Mouse (Mus musculus): ENCODE measurements around the gene Sec31a. TPM values are rescaled to one million over a fixed set of nuclear protein-coding genes. Genes with fewer than 3 reads are reported as not detected.
A peak's percentile ranks its signal among the peaks of the same experiment; 100 is the strongest.
"Not testable (repeated sequence)": the region's sequence is repeated elsewhere in the genome, so short reads cannot be mapped to it uniquely, and the experiment has no call there.

Gene Sec31a
- polyA plus RNA-seq, 1 experiment from 2014 or later = 136 TPM

DNA sequence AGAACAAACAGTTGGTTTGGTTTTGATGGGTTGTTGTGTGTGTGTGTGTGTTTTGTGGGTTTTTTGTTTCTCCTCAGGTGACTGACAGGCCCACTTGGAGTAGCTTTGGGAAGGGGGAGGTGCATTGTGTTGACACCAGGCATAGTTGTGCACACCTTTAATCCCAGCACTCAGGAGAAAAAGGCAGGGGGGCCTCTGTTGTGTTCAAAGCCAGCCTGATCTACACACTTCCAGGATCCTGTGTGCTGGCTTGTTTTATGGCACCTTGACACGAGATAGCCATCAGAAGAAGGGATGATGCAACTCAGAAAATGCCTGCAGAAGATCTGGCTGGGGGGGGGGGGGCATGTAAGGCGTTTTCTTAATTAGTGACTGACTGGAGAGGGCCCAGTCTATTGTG lies 14.9 kb upstream of the Sec31a start:
- Histone ChIP-seq H3K27ac (replicated peaks; ENCODE audit: low read depth, low read length) (no peak overlapping the region), H3K4me1 (ENCODE audit: control insufficient read depth, insufficient read depth, low read length) (peaks cover 15% of the 10 kb centered on the region), H3K9me3 (ENCODE audit: control insufficient read depth, low read length) (no peaks in the 10 kb centered on the region), H3K27me3 (ENCODE audit: control insufficient read depth, insufficient read depth, low read length) (no peaks in the 10 kb centered on the region), H3K4me3 (ENCODE audit: low read depth, low read length) (no peak overlapping the region), H3K36me3 (ENCODE audit: control insufficient read depth, insufficient read depth, low read length) (peaks cover 11% of the 10 kb centered on the region; the same call in 1 of the 2 replicates), H3K9ac (ENCODE audit: low read length) (no peak overlapping the region), H3K4me2 (ENCODE audit: low read depth, severe bottlenecking) (no peak overlapping the region)
- ATAC-seq (ENCODE audit: insufficient number of reproducible peaks, low FRiP score, low TSS enrichment, low read depth) (no peak), DNase-seq (ENCODE audit: low spot score) (no peak)
- 32% methylated on average over 2 of the region's 2 CpGs for WGBS

DNA sequence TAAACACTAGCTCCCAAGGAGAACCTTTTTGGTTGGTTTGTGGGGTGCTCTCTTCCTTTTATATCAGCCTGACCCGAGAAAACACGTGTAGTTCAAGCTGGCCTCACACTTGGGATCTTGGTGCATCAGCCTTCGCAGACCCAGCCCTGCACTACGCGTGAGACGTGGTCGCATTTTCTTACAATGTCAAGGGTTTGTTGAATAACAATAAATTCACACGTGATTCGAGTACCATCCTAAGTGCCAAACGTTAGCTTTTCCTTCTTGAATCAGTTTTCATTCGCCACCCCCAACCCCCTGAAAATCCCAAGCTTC lies 14.0 kb upstream of the Sec31a start:
- no peak for DNase-seq (ENCODE audit: low spot score)

GRCm38 (mm10) chr5:100429344-100430075 lies 13.5 kb upstream of the Sec31a start:
- H3K9ac ChIP-seq (ENCODE audit: low read length) = peak overlapping the region; percentile 90
- no peaks in the 10 kb centered on the region for H3K27me3 ChIP-seq (ENCODE audit: control insufficient read depth, insufficient read depth, low read length)
- peak overlapping the region; percentile 58 for H3K4me3 ChIP-seq (ENCODE audit: low read depth, low read length)
- H3K4me2 ChIP-seq (ENCODE audit: low read depth, severe bottlenecking) = peak overlapping the region; percentile 65
- under 1% methylated on average over 53 of the region's 53 CpGs for WGBS
- peak overlapping the region; percentile 78 for H3K27ac ChIP-seq (replicated peaks; ENCODE audit: low read depth, low read length)
- H3K4me1 ChIP-seq (ENCODE audit: control insufficient read depth, insufficient read depth, low read length) = peaks cover 15% of the 10 kb centered on the region
- no peaks in the 10 kb centered on the region for H3K9me3 ChIP-seq (ENCODE audit: control insufficient read depth, low read length)
- ATAC-seq (ENCODE audit: insufficient number of reproducible peaks, low FRiP score, low TSS enrichment, low read depth) (peak; percentile 99), DNase-seq (ENCODE audit: low spot score) (peak; percentile 97)
- peaks cover 12% of the 10 kb centered on the region; the same call in 1 of the 2 replicates for H3K36me3 ChIP-seq (ENCODE audit: control insufficient read depth, insufficient read depth, low read length)

More for the DNA sequence above, 14.0 kb upstream of the Sec31a start:
- Histone ChIP-seq H3K9me3 (ENCODE audit: control insufficient read depth, low read length) (no peaks in the 10 kb centered on the region), H3K4me1 (ENCODE audit: control insufficient read depth, insufficient read depth, low read length) (peaks cover 15% of the 10 kb centered on the region), H3K27ac (replicated peaks; ENCODE audit: low read depth, low read length) (0 out of 2 replicates have a peak overlapping the region, but pooled peaks have one; percentile 49), H3K4me2 (ENCODE audit: low read depth, severe bottlenecking) (peak overlapping the region; percentile 65), H3K4me3 (ENCODE audit: low read depth, low read length) (peak overlapping the region; percentile 58), H3K27me3 (ENCODE audit: control insufficient read depth, insufficient read depth, low read length) (no peaks in the 10 kb centered on the region), H3K36me3 (ENCODE audit: control insufficient read depth, insufficient read depth, low read length) (peaks cover 12% of the 10 kb centered on the region; the same call in 1 of the 2 replicates), H3K9ac (ENCODE audit: low read length) (peak overlapping the region; percentile 90)
- 4% methylated on average over 11 of the region's 11 CpGs for WGBS
- ATAC-seq (ENCODE audit: insufficient number of reproducible peaks, low FRiP score, low TSS enrichment, low read depth) = no peak

DNA sequence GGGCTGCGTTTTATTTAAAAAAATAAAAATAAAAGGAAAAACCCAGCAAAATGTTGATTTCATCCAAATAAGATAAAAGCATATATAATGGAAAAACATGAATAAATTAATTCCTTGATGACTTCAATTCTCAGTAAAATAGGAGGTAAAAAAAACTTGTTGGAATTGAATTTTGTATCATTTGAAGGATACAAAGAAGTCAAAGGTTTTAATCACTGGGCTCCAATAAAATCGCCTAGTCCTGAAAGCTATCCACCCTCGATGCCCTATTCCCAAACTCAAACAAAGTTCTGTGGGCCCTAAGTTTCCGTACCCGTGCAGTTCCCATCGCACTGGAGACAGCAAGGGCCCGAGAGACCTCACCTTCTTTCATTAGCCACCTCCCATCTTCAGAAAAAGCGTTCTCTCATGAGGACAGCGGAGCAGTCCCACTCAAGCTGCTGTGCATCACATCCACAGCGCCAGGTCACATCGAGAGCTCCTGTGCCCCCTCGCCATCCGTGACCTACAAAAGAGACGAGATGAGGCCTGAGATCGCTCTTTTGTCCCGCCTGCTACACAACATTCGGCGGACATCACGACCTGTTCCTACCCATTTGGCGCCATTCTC lies 12.8 kb upstream of the Sec31a start:
- Histone ChIP-seq H3K27ac (replicated peaks; ENCODE audit: low read depth, low read length) (peak overlapping the region; percentile 78), H3K9ac (ENCODE audit: low read length) (peak overlapping the region; percentile 90), H3K4me3 (ENCODE audit: low read depth, low read length) (peak overlapping the region; percentile 58), H3K9me3 (ENCODE audit: control insufficient read depth, low read length) (no peaks in the 10 kb centered on the region), H3K27me3 (ENCODE audit: control insufficient read depth, insufficient read depth, low read length) (no peaks in the 10 kb centered on the region), H3K36me3 (ENCODE audit: control insufficient read depth, insufficient read depth, low read length) (peaks cover 16% of the 10 kb centered on the region), H3K4me1 (ENCODE audit: control insufficient read depth, insufficient read depth, low read length) (peaks cover 15% of the 10 kb centered on the region), H3K4me2 (ENCODE audit: low read depth, severe bottlenecking) (peak overlapping the region; percentile 88)
- WGBS = 0% methylated on average over 20 of the region's 20 CpGs
- 0 out of 2 replicates have a peak, but pooled peaks have one; percentile 10 for ATAC-seq (ENCODE audit: insufficient number of reproducible peaks, low FRiP score, low TSS enrichment, low read depth)
- no peak for DNase-seq (ENCODE audit: low spot score)

DNA sequence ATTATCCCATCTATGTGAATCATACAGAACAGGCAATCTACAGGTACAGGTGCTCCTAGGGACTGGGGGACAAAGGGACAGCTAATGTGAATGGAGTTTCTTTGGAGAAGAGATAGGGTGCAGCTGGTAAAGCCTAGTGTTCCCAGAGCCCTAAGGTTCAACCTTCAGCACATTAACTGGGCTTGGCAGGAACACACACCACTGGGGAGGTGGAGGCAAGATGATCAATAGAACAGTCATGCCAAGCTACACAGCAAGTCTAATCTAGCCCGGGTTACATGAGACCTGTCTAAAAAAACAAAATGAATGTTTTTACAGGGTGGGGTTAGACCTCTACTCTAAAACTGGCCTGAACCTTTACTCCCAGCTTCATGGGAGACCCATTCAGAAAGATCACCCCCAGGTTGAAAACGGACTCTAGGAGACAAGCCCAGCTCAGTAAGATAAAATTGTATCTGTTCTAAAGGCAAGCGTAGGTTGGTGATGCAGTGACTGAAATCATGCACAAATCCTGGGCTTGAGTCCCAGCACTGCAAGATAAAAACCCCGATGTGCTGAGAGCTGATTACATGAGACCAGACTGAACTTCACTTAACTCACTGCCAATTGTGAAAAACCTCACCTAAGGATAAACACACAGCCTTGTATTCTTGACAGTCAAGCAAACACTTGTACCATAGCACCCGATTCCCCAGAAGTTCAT lies 12.1 kb upstream of the Sec31a start:
- Histone ChIP-seq H3K4me1 (ENCODE audit: control insufficient read depth, insufficient read depth, low read length) (peaks cover 15% of the 10 kb centered on the region), H3K27me3 (ENCODE audit: control insufficient read depth, insufficient read depth, low read length) (no peaks in the 10 kb centered on the region), H3K36me3 (ENCODE audit: control insufficient read depth, insufficient read depth, low read length) (peaks cover 23% of the 10 kb centered on the region), H3K27ac (replicated peaks; ENCODE audit: low read depth, low read length) (no peak overlapping the region), H3K9ac (ENCODE audit: low read length) (peak overlapping the region; percentile 68), H3K4me2 (ENCODE audit: low read depth, severe bottlenecking) (peak overlapping the region; percentile 88), H3K4me3 (ENCODE audit: low read depth, low read length) (peak overlapping the region; percentile 58), H3K9me3 (ENCODE audit: control insufficient read depth, low read length) (no peaks in the 10 kb centered on the region)
- WGBS = 18% methylated on average over 5 of the region's 5 CpGs
- ATAC-seq (ENCODE audit: insufficient number of reproducible peaks, low FRiP score, low TSS enrichment, low read depth) (no peak), DNase-seq (ENCODE audit: low spot score) (no peak)

DNA sequence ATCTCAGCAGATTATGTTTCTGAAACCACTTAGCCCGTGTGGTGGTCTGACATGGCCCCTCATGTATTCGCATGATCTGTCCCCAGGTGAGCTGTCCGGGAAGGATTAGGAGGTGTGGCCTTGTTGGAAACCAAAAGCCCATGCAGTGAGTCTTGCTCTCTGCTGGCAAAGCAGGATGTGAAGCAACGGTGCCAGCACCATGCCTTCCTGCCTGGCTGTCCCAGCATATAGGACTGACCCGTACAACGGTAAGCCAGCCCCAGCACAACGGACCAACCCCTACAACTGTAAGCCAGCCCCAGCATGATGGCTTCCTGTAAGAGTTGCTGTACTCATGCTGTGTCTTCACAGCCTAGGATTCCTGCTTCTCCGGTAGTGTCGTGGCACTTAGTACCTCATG lies 11.2 kb upstream of the Sec31a start:
- DNase-seq (ENCODE audit: low spot score) = no peak
- 62% methylated on average over 9 of the region's 9 CpGs for WGBS

GRCm38 (mm10) chr5:100425823-100426222 lies 9.8 kb upstream of the Sec31a start:
- H3K27me3 ChIP-seq (ENCODE audit: control insufficient read depth, insufficient read depth, low read length); H3K9ac ChIP-seq (ENCODE audit: low read length); H3K9me3 ChIP-seq (ENCODE audit: control insufficient read depth, low read length); DNase-seq (ENCODE audit: low spot score); H3K27ac ChIP-seq (replicated peaks; ENCODE audit: low read depth, low read length); ATAC-seq (ENCODE audit: insufficient number of reproducible peaks, low FRiP score, low TSS enrichment, low read depth); H3K4me3 ChIP-seq (ENCODE audit: low read depth, low read length); H3K4me2 ChIP-seq (ENCODE audit: low read depth, severe bottlenecking): not testable (repeated sequence)
- 75% methylated on average over 2 of the region's 2 CpGs for WGBS
- peaks cover 30% of the 10 kb centered on the region for H3K36me3 ChIP-seq (ENCODE audit: control insufficient read depth, insufficient read depth, low read length)
- H3K4me1 ChIP-seq (ENCODE audit: control insufficient read depth, insufficient read depth, low read length) = peaks cover 15% of the 10 kb centered on the region

More for the DNA sequence above, 11.2 kb upstream of the Sec31a start:
- Histone ChIP-seq H3K27ac (replicated peaks; ENCODE audit: low read depth, low read length) (no peak overlapping the region), H3K36me3 (ENCODE audit: control insufficient read depth, insufficient read depth, low read length) (peaks cover 26% of the 10 kb centered on the region), H3K9me3 (ENCODE audit: control insufficient read depth, low read length) (no peaks in the 10 kb centered on the region), H3K4me2 (ENCODE audit: low read depth, severe bottlenecking) (peak overlapping the region; percentile 88), H3K4me3 (ENCODE audit: low read depth, low read length) (peak overlapping the region; percentile 58), H3K27me3 (ENCODE audit: control insufficient read depth, insufficient read depth, low read length) (no peaks in the 10 kb centered on the region), H3K4me1 (ENCODE audit: control insufficient read depth, insufficient read depth, low read length) (peaks cover 15% of the 10 kb centered on the region), H3K9ac (ENCODE audit: low read length) (peak overlapping the region; percentile 37)
- ATAC-seq (ENCODE audit: insufficient number of reproducible peaks, low FRiP score, low TSS enrichment, low read depth) = no peak

GRCm38 (mm10) chr5:100424252-100424651 lies 8.2 kb upstream of the Sec31a start:
- Histone ChIP-seq H3K9me3 (ENCODE audit: control insufficient read depth, low read length) (no peaks in the 10 kb centered on the region), H3K27me3 (ENCODE audit: control insufficient read depth, insufficient read depth, low read length) (no peaks in the 10 kb centered on the region), H3K36me3 (ENCODE audit: control insufficient read depth, insufficient read depth, low read length) (peaks cover 40% of the 10 kb centered on the region), H3K4me3 (ENCODE audit: low read depth, low read length) (peak overlapping the region; percentile 7; the same call in 1 of the 2 replicates), H3K4me2 (ENCODE audit: low read depth, severe bottlenecking) (no peak overlapping the region), H3K9ac (ENCODE audit: low read length) (no peak overlapping the region), H3K27ac (replicated peaks; ENCODE audit: low read depth, low read length) (no peak overlapping the region), H3K4me1 (ENCODE audit: control insufficient read depth, insufficient read depth, low read length) (peaks cover 15% of the 10 kb centered on the region)
- DNase-seq (ENCODE audit: low spot score) (no peak), ATAC-seq (ENCODE audit: insufficient number of reproducible peaks, low FRiP score, low TSS enrichment, low read depth) (no peak)
- 90% methylated on average over 3 of the region's 3 CpGs for WGBS

All from limb, embryonic 11.5 days (tissue).